ENCODE assay signal across 21 mouse cellular contexts in the genomic region with DNA sequence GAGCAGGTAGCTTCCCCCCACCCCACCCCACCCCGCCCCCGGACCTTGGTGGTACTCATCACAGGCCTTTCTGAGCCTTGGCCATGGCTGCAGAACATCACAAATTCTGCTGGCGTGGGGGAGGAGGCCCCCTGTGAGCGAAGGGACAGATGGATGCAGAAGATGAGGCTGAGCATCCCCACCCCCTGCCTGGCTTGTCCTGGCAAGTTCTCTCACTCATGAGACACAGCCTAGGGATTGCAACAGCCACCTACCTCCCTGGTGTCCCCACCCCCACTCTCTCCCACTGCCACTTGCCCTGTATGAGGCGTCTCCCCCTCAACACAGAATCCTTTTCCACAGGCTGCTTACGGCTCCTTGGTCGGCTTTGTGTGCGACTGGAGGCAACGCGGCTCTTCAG. TPM values are rescaled to one million over a fixed set of nuclear protein-coding genes. Genes with fewer than 3 reads are reported as not detected.
A peak's percentile ranks its signal among the peaks of the same experiment; 100 is the strongest.
DNase-seq lines count a peak whose midpoint lies in the region; ATAC-seq and TF ChIP-seq lines count a peak whose summit lies in the region.
"Had no signal": no experiment of that assay in that cellular context is flagged by ENCODE, and none has a peak within 500 bp of the region (broad histone marks: within the 10 kb centered on the region; RNA-seq: fewer than 3 reads in every experiment).

No protein-coding gene starts in this region.

- H3K36me3 ChIP-seq in embryonic facial prominence, embryonic 12.5 days: no peaks in the 10 kb centered on the region
- no peaks in the 10 kb centered on the region for H3K36me3 ChIP-seq in forebrain, postnatal 0 days (ENCODE audit: insufficient read depth)
- no peaks in the 10 kb centered on the region for H3K36me3 ChIP-seq in lung, postnatal 0 days (ENCODE audit: insufficient read depth, low read length)
- H3K36me3 ChIP-seq: embryonic facial prominence, embryonic 13.5 days; forebrain, embryonic 10.5 days; midbrain, embryonic 13.5 days had no signal

- no peak overlapping the region for H3K9ac ChIP-seq in embryonic facial prominence, embryonic 12.5 days
- H3K9ac ChIP-seq in forebrain, postnatal 0 days: no peak overlapping the region
- H3K9ac ChIP-seq in lung, postnatal 0 days (replicated peaks; ENCODE audit: low read depth): no peak overlapping the region
- H3K9ac ChIP-seq: embryonic facial prominence, embryonic 13.5 days; hindbrain, embryonic 14.5 days; lung, embryonic 14.5 days; midbrain, embryonic 13.5 days had no signal

- no peak overlapping the region for H3K4me3 ChIP-seq in embryonic facial prominence, embryonic 12.5 days
- H3K4me3 ChIP-seq in forebrain, postnatal 0 days (ENCODE audit: low read depth, low read length): no peak overlapping the region
- no peak overlapping the region for H3K4me3 ChIP-seq in lung, postnatal 0 days (ENCODE audit: low read depth, low read length)
- H3K4me3 ChIP-seq: embryonic facial prominence, embryonic 13.5 days; forebrain, embryonic 10.5 days; midbrain, embryonic 13.5 days; myocyte had no signal

- no peaks in the 10 kb centered on the region for H3K9me3 ChIP-seq in embryonic facial prominence, embryonic 12.5 days
- H3K9me3 ChIP-seq in forebrain, postnatal 0 days (ENCODE audit: low read length): no peaks in the 10 kb centered on the region
- H3K9me3 ChIP-seq in lung, postnatal 0 days (ENCODE audit: low read length): no peaks in the 10 kb centered on the region
- H3K9me3 ChIP-seq: embryonic facial prominence, embryonic 13.5 days; forebrain, embryonic 10.5 days; midbrain, embryonic 13.5 days had no signal

- 85% methylated on average over 10 of the region's 10 CpGs for WGBS in embryonic facial prominence, embryonic 12.5 days
- WGBS in forebrain, postnatal 0 days: 93% methylated on average over 10 of the region's 10 CpGs
- WGBS in lung, postnatal 0 days: 91% methylated on average over 10 of the region's 10 CpGs

- no peaks in the 10 kb centered on the region for H3K27me3 ChIP-seq in embryonic facial prominence, embryonic 12.5 days
- H3K27me3 ChIP-seq in forebrain, postnatal 0 days (ENCODE audit: insufficient read depth, low read length): no peaks in the 10 kb centered on the region
- no peaks in the 10 kb centered on the region for H3K27me3 ChIP-seq in lung, postnatal 0 days (replicated peaks; ENCODE audit: insufficient read depth, low read length)
- H3K27me3 ChIP-seq: embryonic facial prominence, embryonic 13.5 days; midbrain, embryonic 13.5 days had no signal

- H3K4me2 ChIP-seq in embryonic facial prominence, embryonic 12.5 days (replicated peaks): no peak overlapping the region
- H3K4me2 ChIP-seq in forebrain, postnatal 0 days (ENCODE audit: low read depth): no peak overlapping the region
- no peak overlapping the region for H3K4me2 ChIP-seq in lung, postnatal 0 days (replicated peaks; ENCODE audit: low read depth, low read length)
- H3K4me2 ChIP-seq: embryonic facial prominence, embryonic 13.5 days; hindbrain, embryonic 14.5 days; lung, embryonic 14.5 days; midbrain, embryonic 13.5 days had no signal

- H3K4me1 ChIP-seq in embryonic facial prominence, embryonic 12.5 days: peaks cover 19% of the 10 kb centered on the region
- H3K4me1 ChIP-seq in forebrain, postnatal 0 days (ENCODE audit: insufficient read depth): no peaks in the 10 kb centered on the region
- H3K4me1 ChIP-seq in lung, postnatal 0 days (ENCODE audit: insufficient read depth, low read depth, low read length): no peaks in the 10 kb centered on the region

- 0 out of 2 replicates have a peak, but pooled peaks have one; percentile 4 for ATAC-seq in embryonic facial prominence, embryonic 12.5 days (ENCODE audit: insufficient number of reproducible peaks, insufficient read depth, low FRiP score, low TSS enrichment)
- ATAC-seq in forebrain, postnatal 0 days: no peak
- no peak for ATAC-seq in lung, postnatal 0 days
- ATAC-seq: midbrain, embryonic 13.5 days had no signal

- TF ChIP-seq EP300 in lung, postnatal 0 days (IDR thresholded peaks at IDR 0.05): no peak

- TF ChIP-seq CTCF in forebrain, postnatal 0 days (IDR thresholded peaks at IDR 0.05; ENCODE audit: low read depth): no peak
- no peak for TF ChIP-seq CTCF in lung, postnatal 0 days (IDR thresholded peaks at IDR 0.05)

- H3K27ac ChIP-seq in embryonic facial prominence, embryonic 12.5 days: no peak overlapping the region
- H3K27ac ChIP-seq in forebrain, postnatal 0 days (ENCODE audit: low read depth, low read length): no peak overlapping the region
- H3K27ac ChIP-seq in lung, postnatal 0 days (ENCODE audit: low read length): no peak overlapping the region
- H3K27ac ChIP-seq: embryonic facial prominence, embryonic 13.5 days; forebrain, embryonic 10.5 days; hindbrain, embryonic 14.5 days; midbrain, embryonic 13.5 days had no signal

- peak; percentile 89 for DNase-seq in heart, adult 11 months
- no peak for DNase-seq in heart, adult 9 months (ENCODE audit: low spot score in 2 of 2)
- DNase-seq in layer of hippocampus, adult 18-20 months (ENCODE audit: low spot score in 2 of 2): peak; percentile 48 to 83
- no peak for DNase-seq in layer of hippocampus, postnatal 10 days (ENCODE audit: low spot score in 2 of 2)
- peak; percentile 45 for DNase-seq in ZHBTc4 (ENCODE audit: low read depth, low spot score)
- no peak for DNase-seq in forebrain, postnatal 0 days
- no peak for DNase-seq in lung, postnatal 0 days (ENCODE audit: low spot score)
- DNase-seq: B cell, adult 2 months; kidney, adult 9 months; lung, embryonic 14.5 days; retina, postnatal 1 day; thymus, postnatal 4 days had no signal

RNA-seq across cellular contexts. Expression of gene Dapl1, which starts 49.1 kb away (rescaled TPM):
- not detected for total RNA-seq in layer of hippocampus, adult 18-20 months (2021)
- under 1 TPM in 1 of 2 experiments, not detected in 1; 0.87 TPM for total RNA-seq in layer of hippocampus, postnatal 10 days (2021)
- 13.9 and 16.9 TPM in 2 replicates for polyA plus RNA-seq in embryonic facial prominence, embryonic 12.5 days (2016; fragmentation: Nextera tagmentation; extraction: Ambion mirVana)
- 1.00 TPM in 1 of 2 replicates, not detected in the other for total RNA-seq in forebrain, postnatal 0 days (2014; rRNA removed)
- 2.2 and 2.3 TPM in 2 replicates for polyA plus RNA-seq in forebrain, postnatal 0 days (2015; fragmentation: Nextera tagmentation; extraction: Ambion mirVana)
- polyA plus RNA-seq in lung, postnatal 0 days (2015; fragmentation: Nextera tagmentation; extraction: Ambion mirVana): 1.8 and 2.3 TPM in 2 replicates
- total RNA-seq: adrenal gland, adult 18-20 months; liver, adult 2 months had no signal
- polyA plus RNA-seq: brain, embryonic 14.5 days; hindbrain, embryonic 14.5 days; liver, adult 2 months; myocyte had no signal

Comparison
In these comparisons a context has a peak if more than half of its experiments do, and no peak if none do; other contexts are left out.
1. DNase-seq: peak in heart, adult 11 months (single experiment), layer of hippocampus, adult 18-20 months (2 of 2) and ZHBTc4 (single experiment); none in heart, adult 9 months (0 of 2), layer of hippocampus, postnatal 10 days (0 of 2), forebrain, postnatal 0 days (single experiment) and lung, postnatal 0 days (single experiment).